In the genomic region with DNA sequence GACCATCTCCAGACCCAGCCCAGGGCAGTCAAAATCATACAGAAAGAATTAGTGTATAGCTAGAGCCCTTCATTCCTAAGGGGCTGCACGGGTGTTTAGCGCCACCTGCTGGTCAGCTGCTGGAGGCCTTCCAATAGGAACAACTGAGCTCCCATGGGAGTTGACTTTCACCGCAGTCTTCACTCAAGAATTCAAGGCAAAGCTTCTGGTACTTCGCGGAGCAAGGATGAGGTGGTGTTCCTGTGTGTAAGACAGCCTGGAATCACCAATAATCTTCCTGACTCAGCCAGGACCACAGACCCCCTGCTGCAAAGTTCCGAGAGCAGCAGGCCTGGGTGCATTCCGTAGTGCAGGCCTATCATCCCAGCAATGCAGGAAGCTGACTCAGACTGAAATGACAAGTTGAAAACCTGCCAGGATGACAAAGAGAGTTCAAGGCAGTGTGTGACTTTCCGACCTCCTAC, we compare ENCODE assay signal across 8 mouse cellular contexts. TPM values are rescaled to one million over a fixed set of nuclear protein-coding genes. Genes with fewer than 3 reads are reported as not detected.
DNase-seq lines count a peak whose midpoint lies in the region; ATAC-seq lines count a peak whose summit lies in the region.

No protein-coding gene starts in this region.

- no peaks in the 10 kb centered on the region for H3K27me3 ChIP-seq in hindbrain, embryonic 16.5 days (replicated peaks; ENCODE audit: control insufficient read depth, insufficient read depth, low read length)

- H3K4me1 ChIP-seq in hindbrain, embryonic 16.5 days (ENCODE audit: control insufficient read depth, insufficient read depth, low read depth, low read length) = peaks cover 11% of the 10 kb centered on the region

- H3K9me3 ChIP-seq in hindbrain, embryonic 16.5 days (ENCODE audit: control insufficient read depth, low read length) = no peaks in the 10 kb centered on the region

- ATAC-seq in hindbrain, embryonic 16.5 days = peak; percentile 37; the same call in 1 of the 2 replicates
- peak; percentile 48 for ATAC-seq in megakaryocyte, adult 5-6 weeks (ENCODE audit: poor library complexity, severe bottlenecking)

- no peak overlapping the region for H3K27ac ChIP-seq in hindbrain, embryonic 16.5 days (ENCODE audit: low read depth, low read length)

- WGBS in hindbrain, embryonic 16.5 days = 29% methylated on average over 8 of the region's 8 CpGs

- H3K4me3 ChIP-seq in hindbrain, embryonic 16.5 days (ENCODE audit: low read length) = no peak overlapping the region

- DNase-seq in R1 (ENCODE audit: low read depth, low spot score) = peak; percentile 95
- DNase-seq in cerebellum, postnatal 25 days = peak; percentile 86 to 90
- DNase-seq in frontal cortex, postnatal 36 days (ENCODE audit: low spot score in 2 of 2) = peak; percentile 77 to 85
- DNase-seq in left cerebral cortex, adult 18-20 months (ENCODE audit: low spot score in 2 of 2) = peak; percentile 83 to 93
- peak; percentile 83 to 91 for DNase-seq in right cerebral cortex, postnatal 10 days (ENCODE audit: low spot score in 2 of 2)
- DNase-seq in urinary bladder, postnatal 14 days (ENCODE audit: low spot score) = peak; percentile 91

- no peaks in the 10 kb centered on the region for H3K36me3 ChIP-seq in hindbrain, embryonic 16.5 days (ENCODE audit: control insufficient read depth, insufficient read depth, low read length)

- no peak overlapping the region for H3K9ac ChIP-seq in hindbrain, embryonic 16.5 days (ENCODE audit: low read depth, low read length)

- H3K4me2 ChIP-seq in hindbrain, embryonic 16.5 days (ENCODE audit: low read length) = peak overlapping the region; percentile 5; the same call in 1 of the 2 replicates

RNA-seq across cellular contexts. Expression of gene Hsp90aa1, which starts 0.5 kb away (rescaled TPM):
- 1,477 and 1,618 TPM in 2 replicates for polyA plus RNA-seq in hindbrain, embryonic 16.5 days (2015; fragmentation: Nextera tagmentation; extraction: Ambion mirVana)
- total RNA-seq in left cerebral cortex, adult 18-20 months (2021) = 1,000 to 10,000 TPM in 1 of 2 experiments, 100 to 1,000 TPM in 1; 981 to 1,007 TPM
- total RNA-seq in megakaryocyte, adult 5-6 weeks (2015) = 343 and 353 TPM in 2 replicates
- total RNA-seq in megakaryocyte, adult 5-6 weeks (2017) = 494 and 587 TPM in 2 replicates

RNA-seq across cellular contexts. Expression of gene 1700001K19Rik, which starts 20.6 kb away (rescaled TPM):
- polyA plus RNA-seq in hindbrain, embryonic 16.5 days (2015; fragmentation: Nextera tagmentation; extraction: Ambion mirVana) = 0.16 and 0.55 TPM in 2 replicates
- total RNA-seq in left cerebral cortex, adult 18-20 months (2021) = not detected
- not detected in 2 replicates for total RNA-seq in megakaryocyte, adult 5-6 weeks (2015)
- total RNA-seq in megakaryocyte, adult 5-6 weeks (2017) = not detected in 2 replicates

RNA-seq across cellular contexts. Expression of gene Wdr20, which starts 34.7 kb away (rescaled TPM):
- 23.0 TPM in 2 replicates for polyA plus RNA-seq in hindbrain, embryonic 16.5 days (2015; fragmentation: Nextera tagmentation; extraction: Ambion mirVana)
- total RNA-seq in left cerebral cortex, adult 18-20 months (2021) = 10 to 100 TPM; 46.2 to 48.1 TPM
- total RNA-seq in megakaryocyte, adult 5-6 weeks (2015) = 24.2 and 24.7 TPM in 2 replicates
- total RNA-seq in megakaryocyte, adult 5-6 weeks (2017) = 28.5 and 37.5 TPM in 2 replicates
